Mouse (Mus musculus) left cerebral cortex, postnatal 14 days (tissue): ENCODE data around the gene Slc3a1. TPM values are rescaled to one million over a fixed set of nuclear protein-coding genes. Genes with fewer than 3 reads are reported as not detected.

Experiments used
- DNase-seq, 2 experiments: peaks; one replicate each; pipeline ENCODE4 v3.0.0; 2021 to 2022; ENCODE audit warnings: low spot score in 2 of 2, mixed read lengths in 1 of 2
- intact Hi-C: fragments of 180-260 bp; cut with DNase I; formaldehyde crosslinking; loops from one replicate; pipeline ENCODE4 v1.15.1; 2025
- long read RNA-seq, 2 experiments: library from polyadenylated mRNA; stranded (forward); transcript quantifications; one replicate each; pipeline ENCODE4 v2.0.0; 2021
- total RNA-seq, 2 experiments: library from RNA; stranded (reverse); gene quantifications; 2 replicates each; pipeline ENCODE4 v1.2.3; 2021

Slc3a1 gene
- total RNA-seq: under 1 TPM; 0.34 to 0.51 TPM
- long read RNA-seq, experiment 1: 0 reads
- long read RNA-seq, experiment 2: 0 reads

DNA sequence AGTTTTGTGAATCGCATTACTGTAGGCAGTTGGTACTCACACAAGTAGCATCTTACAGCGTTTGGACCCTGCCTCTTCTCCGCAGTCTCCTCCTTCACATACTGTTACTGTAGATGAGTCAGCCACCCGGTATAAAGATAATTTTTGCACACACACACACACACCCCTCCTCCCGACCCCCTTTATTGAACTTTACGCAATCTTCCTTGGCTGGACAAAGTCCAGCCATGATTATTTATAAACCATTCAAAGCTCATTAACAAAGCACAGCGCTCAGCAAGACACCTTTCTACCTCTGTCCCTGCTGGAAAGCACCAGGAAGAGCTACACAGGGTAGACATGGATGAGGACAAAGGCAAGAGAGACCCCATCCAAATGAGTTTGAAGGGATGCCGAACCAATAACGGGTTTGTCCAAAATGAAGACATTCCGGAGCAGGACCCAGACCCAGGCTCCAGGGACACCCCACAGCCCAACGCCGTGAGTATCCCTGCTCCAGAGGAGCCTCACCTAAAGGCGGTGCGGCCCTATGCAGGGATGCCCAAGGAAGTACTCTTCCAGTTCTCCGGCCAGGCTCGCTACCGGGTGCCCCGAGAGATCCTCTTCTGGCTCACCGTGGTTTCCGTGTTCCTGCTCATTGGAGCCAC, at the start of gene Slc3a1:
Gene Slc3a1, plus strand, starts transcription at position 284 of the 647 bp plus-strand sequence.
- intact Hi-C loops: loop anchor here (5.0 kb wide), 1 partner anchor 34 kb away; no protein-coding TSS in a partner anchor
- no peak for DNase-seq

DNA sequence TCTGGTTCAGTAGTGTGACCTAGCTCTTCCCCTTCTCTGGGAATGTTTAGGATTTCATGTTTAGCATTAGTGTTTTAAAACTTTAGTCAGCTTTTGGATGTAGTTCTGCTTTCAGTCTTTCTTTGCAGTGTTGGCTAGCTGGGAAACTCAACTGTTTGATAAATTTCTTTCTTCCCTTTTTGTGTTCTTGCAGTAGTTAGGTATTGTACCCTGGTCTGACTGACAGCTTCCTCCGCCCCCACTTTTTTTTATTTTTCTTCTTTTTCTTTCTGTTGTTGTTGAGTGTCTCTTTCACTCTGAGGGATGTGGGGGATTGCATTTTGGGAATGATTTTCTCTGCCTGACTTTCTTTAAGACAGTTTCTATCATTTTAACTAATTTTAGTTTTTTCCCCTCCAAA, 46.5 kb upstream of the Slc3a1 start:
- intact Hi-C loops: no loop called here
- no peak for DNase-seq

DNA sequence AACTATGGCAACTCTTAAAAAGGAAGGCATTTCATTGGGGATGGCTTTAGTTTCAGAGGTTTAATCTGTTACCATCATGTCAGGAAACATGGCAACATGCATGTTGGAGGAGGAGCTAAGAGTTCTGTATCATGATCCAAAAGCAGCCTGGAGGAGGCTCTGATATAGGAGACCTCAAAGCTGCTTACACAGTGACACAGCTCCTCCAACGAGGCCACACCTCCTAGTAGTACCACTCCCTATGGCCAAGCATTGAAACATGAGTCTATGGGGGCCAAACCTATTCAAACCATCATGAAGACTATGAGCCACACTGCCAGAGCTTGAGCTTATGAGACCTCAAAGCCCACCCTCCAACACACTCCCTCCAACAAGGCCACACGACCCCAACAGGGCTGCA, 45.4 kb upstream of the Slc3a1 start:
- no peak for DNase-seq
- intact Hi-C loops: no loop called here

DNA sequence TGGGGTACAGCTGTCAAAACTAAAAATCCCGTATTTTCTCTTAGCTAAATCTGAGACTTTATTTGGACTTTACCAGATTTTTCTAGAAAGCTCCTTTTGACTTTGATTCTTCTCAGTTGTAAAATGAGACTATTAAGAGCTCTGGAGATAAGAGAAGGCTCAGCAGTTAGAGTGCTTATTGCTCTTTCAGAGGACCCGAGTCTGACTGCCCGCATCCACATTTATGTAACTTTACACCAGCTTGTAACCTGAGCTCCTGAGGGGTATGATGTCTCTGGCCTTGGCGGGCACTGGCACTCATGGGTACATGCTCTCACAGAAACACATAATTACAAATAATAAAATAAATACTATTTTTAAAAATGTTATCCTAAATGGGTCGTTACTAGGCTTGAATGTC, 41.8 kb upstream of the Slc3a1 start:
- no peak for DNase-seq

DNA sequence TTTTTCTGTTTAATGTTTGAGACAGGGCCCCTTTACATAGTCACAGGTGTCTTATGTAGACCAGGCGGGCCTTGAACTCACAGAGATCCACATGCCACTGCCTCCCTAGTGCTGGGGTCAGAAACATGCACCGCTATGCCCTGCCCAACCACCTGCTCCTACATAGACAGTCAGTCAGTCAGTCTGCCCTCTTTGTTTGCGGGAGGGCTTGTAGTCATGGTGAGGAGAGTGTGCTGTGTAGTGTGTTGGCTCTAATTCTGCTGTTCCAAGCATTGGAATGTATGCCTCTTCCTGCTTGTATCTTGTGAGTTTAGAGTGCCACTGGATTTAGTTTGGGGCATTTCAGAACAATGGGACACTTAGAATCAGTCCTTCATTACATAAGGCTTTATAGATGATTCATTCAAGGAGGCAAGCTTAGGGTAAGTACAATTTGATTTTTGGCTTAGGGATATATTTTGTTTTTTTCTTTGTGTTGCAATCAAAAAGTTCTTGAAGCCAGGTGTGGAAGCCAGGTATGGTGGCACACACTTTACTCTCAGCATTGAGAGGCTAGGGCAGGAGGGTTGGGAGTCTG, 40.3 kb upstream of the Slc3a1 start:
- intact Hi-C loops: no loop called here
- DNase-seq: no peak

More for the DNA sequence above, 41.8 kb upstream of the Slc3a1 start:
- intact Hi-C loops: no loop called here

DNA sequence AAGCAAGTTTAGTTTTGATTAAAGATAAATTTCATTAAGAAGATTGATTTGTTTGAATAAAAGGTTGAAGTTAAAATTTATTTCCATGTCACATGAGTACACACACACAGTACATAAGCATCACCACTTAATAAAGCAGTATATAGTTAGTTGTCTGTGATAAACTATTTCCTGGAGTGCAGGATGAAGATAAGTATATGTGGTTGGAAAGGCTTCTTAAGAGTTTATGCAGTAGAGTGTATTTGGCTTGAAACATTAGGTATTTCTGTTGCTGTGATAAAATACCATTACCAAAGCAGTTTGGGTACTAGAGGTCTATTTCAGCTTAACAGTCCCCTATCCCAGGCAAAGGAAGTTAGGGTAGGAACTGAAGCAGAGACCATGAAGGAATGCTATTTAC, 39.7 kb upstream of the Slc3a1 start:
- DNase-seq: no peak
- intact Hi-C loops: no loop called here

DNA sequence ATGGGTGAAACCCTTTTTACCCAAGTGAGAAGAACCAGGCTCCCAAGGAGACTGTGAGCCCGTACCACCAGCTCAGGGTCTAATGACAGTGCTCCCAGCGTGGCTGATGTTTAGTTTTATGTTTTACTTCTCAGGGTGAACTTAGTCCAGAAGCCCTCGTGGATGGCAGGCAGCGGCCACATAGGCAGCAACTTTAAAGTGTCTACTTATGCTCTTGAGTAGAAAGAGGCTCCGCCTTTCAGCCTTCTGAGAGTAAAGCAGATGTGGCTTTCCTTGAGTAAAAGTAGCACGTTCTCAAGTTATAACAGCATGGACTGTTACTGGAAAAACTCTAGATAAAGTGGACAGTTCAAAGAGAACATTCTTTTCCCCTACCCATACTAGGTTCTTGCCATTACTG, 32.3 kb upstream of the Slc3a1 start:
- intact Hi-C loops: no loop called here
- DNase-seq: no peak

DNA sequence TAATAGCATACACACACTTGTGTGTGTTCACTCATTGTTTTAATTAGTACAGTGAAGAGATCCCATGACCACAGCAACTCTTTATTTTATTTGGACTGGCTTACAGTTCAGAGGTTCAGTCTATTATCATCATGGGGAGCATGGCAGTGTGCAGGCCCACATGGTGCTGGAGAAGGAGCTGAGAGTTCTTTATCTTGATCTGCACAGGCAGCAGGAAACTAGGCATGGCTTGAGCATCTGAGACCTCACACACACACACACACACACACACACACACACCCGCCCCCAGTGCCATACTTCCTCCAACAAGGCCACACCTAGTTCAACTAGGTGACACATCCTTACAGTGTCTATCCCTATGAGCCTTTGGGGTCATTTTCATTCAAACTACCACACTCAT, 30.5 kb upstream of the Slc3a1 start:
- DNase-seq: no peak
- intact Hi-C loops: no loop called here

DNA sequence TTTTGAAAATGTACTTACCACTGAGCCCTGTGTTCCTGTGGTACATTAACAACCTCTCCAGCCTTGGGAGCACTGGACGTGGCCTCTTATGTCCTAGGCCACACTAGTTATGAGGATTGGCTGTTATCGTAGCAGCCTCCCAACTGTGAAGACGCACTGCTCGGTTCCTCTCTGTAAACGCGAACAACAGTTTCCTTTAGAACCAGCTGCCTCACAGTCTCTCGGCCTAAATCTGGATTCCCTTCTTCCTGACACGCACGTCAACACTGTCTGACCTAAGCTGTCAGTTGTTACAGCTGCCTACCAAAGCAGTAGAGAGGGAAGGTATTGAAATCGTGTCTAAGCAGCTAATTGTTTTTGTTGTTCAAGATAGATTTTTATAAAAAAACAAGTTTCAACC, 28.5 kb upstream of the Slc3a1 start:
- intact Hi-C loops: no loop called here
- DNase-seq: no peak

DNA sequence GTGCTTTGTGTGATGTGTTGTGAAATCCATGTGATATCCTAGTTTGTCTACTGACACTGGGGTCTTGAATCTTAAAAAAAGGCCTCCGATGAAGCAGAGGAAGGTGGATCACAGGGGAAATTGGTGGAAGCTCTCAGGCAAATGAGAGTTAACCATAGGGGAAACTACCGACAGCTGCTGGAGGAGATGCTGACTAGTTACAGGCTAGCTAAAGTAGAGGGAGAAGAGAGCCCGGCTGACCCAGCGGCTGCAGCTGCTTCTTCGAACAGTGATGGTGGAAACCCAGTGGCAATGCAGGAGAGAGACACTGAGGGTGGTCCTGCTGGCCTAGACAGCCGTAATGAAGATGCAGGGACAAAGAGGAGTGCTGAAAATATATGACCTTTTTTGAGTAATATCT, 14.7 kb upstream of the Slc3a1 start:
- no peak for DNase-seq
- intact Hi-C loops: no loop called here

DNA sequence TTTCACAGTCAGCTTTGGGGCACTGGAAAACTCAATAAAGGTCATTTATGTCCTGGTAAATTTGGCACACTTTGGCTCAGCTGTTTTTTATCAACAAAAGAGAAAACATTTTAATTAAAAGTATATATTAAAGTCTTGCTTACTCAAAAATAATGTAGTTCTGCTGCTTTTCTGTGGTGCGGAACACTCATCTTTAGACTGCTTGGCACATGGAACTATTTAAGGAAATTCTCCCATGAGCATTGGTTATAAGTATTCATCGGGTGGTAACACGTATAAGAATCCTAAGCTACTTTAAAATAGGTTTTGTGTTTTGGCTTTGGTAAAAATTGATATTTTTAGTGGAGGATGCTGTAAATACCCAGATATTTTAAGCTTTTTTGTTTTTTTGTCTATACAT, 13.5 kb upstream of the Slc3a1 start:
- DNase-seq: no peak
- intact Hi-C loops: no loop called here

DNA sequence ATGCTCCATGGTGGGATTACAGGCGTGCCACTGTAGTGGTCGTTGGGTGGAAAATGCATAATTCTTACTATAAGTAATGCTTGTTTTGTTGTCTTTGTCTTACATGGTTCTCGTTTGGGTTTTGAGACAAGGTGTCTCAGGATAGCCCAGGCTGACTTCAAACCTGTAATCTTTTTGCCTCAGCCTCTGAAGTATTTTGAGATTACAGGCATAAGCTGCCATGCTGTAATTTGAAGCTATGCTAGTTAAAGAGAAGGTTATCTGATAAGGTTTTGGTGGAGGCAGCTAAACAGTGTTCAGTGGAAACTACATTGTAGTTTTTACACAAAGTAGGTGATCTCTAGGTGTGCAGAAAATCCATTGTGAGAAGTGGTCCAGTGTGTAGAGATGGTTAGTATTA, 9.8 kb upstream of the Slc3a1 start:
- intact Hi-C loops: no loop called here
- DNase-seq: no peak

DNA sequence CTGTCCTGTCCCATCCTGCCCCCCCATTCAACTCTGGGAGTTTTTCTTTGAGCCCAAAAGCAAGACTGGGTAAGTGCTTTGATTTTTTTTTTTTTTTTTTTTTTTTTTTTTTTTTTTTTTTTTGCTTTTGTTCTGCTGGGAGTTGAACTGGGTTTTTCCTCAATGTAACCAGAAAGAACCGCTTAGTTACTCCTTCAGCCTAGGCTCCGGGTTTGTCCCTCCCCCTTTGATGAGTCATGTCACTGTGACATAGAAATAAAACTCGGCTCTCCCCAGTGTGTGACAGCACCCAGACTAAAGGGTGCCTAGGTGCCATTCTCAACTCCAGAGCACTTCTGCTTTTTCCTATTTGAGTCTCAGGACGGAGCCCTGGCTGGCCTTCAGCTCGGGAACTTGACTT, 9.4 kb upstream of the Slc3a1 start:
- DNase-seq: no peak
- intact Hi-C loops: no loop called here

DNA sequence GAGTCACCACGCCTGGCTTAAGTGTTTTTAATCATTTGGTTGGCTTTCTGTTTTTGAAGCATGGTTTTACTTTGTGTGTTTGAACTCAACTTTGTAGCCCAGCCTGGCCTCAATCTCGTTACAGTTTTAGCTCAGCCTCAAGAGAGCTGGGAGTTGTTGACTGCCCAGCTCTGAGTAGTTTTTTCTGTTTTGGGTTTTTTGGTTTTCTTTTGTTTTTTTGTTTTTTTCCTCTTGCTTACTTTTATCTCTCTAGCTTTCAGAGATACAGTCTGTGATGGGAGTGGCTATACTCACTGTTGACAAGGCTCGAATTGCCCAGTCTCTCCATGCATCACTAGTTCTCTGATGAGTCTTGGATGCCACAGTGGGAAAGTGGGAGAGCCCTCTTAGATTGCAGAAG, 7.8 kb upstream of the Slc3a1 start:
- intact Hi-C loops: loop anchor here (5.0 kb wide), 1 partner anchor 143 kb away; no protein-coding TSS in a partner anchor
- DNase-seq: no peak

DNA sequence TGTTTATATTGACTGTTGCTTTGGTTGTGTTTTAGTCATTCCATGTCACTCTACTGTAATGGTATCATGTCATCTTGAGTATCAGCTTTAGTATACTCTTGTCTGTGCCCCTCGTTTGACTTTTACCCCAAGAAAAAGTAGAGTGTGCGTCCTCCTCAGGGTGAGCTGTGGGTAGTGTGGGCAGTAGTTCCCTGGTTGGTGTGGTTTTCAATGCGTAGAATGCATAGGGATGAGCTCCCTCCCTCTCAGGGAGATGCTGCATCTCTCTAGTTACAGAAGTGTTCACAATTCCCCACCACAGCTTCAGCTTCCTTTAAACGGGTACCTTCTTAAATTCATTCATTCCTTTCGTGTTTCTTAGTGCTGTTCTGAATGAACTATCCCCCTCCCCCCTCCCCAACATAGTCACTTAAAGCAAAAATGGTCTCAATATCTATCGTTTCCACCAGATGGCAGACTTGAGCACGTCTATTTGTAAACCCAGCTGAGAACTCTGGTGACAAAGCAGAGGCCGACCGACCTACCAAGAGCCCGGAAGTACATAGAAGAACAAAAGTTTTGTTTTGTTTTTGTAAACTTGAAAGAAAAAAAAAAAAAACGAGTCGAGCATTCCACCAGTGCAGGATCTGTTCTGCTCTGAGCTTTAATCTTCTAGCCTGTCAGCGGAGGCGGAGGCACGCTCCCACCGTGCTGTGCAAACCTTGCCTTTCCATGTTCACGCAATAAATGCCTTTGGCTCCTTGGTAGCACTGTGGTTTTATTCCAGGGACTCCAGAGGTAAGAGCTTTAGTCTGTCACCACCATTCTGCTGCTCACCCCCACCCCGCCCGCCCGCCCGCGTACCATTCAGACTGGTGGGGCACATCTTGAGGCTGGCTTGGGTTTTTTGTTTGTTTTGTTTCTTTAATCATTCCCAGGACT, 4.7 kb upstream of the Slc3a1 start:
- intact Hi-C loops: loop anchor here (5.0 kb wide), 1 partner anchor 146 kb away; no protein-coding TSS in a partner anchor
- DNase-seq: peak; percentile 77 to 83

DNA sequence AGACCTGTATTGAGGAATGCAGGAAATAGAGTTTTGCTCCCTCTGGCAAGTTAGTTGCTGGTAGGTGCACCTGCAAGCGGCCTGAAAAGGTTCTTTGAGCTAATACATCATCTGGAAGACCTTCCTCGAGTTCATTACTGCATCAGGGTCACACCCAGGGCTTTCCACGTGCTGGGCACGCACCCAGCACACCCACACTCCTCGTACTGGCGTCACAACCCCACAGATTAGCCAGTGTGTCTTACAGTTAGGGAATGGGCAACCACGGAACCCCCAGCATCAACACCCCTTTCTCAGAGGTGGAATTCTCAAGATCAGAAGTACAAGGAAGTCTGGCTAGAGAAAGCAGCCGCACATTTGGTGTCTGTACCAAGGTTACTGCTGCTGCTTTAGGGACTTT, 3.9 kb upstream of the Slc3a1 start:
- intact Hi-C loops: loop anchor here (5.0 kb wide), 1 partner anchor 147 kb away; no protein-coding TSS in a partner anchor
- DNase-seq: no peak

DNA sequence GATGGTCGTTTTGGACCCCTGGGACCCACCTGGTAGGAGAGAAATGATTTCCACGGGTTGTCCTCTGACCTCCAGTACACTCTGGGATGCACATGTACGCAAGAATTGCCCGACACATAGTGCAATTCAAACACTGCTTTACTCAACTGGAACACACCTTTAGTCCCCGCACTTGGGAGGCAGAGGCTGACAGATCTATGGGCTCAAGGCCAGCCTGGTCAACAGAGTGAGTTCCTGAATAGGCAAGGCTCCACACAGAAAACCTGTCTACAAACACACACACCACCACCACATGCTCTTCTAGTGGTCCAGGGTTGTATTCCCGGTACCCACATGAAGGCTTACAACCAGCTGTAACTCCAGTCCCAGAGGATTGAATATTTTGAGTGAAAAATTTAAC, 3.0 kb upstream of the Slc3a1 start:
- no peak for DNase-seq
- intact Hi-C loops: loop anchor here (5.0 kb wide), 1 partner anchor 37 kb away; no protein-coding TSS in a partner anchor

DNA sequence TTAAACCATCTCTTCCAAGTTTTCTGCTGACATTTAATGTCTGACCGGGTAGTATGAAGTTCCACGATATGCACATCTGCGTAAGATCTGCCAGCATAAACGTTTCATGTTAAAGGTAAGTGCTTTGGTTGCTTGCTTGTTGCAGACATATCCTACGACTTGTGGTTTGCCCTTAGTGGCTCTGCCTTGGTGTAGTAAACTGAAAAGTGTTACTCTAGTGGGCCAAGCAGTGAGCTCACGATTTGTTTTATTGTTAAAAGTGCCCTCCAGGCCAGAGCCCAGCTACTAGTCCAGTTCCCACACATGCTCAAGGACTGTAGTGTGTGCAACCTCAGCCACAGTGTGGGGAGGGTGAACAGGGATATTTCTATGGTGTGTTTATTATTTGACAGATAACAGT, 1.7 kb upstream of the Slc3a1 start:
- intact Hi-C loops: loop anchor here (5.0 kb wide), 1 partner anchor 36 kb away; no protein-coding TSS in a partner anchor
- no peak for DNase-seq

DNA sequence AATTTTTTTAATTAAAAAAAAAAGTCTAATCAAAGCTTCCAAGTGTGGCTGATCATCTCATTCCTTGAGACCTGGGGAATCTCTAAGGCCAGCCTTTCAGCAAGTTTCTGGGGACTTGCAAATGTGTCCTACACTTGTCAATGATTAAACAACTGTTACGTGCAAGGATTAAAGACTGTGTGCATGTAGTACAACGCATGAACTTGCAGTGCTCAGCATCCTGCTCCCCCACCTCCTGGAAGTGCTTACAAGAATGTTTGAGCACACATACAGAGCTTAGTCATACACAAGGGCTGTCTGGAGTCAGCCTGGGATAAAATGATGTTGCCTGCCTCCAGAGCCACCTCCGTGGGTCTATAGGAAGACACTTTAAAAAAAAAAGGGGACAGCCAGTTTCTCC, 929 bp upstream of the Slc3a1 start:
- intact Hi-C loops: loop anchor here (5.0 kb wide), 1 partner anchor 35 kb away; no protein-coding TSS in a partner anchor
- no peak for DNase-seq

DNA sequence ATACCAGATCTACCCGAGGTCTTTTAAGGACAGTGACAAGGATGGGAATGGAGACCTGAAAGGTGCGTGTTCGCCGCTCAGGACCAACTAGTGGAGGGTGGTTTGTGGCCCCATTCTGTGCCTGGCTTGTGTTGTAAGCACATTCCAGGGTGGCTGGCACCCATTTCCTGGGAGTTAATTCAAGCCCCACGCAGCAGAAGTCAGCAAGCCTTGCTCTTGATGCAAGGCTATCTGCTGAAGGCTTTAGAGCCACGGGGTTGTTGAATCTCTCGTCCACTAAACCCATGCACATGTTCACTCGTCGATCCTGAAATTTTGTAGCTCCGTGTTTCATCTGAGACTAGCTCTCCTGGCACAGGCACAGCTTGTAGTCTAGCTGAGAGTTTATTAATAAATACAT, 621 bp downstream of the Slc3a1 start:
- intact Hi-C loops: loop anchor here (5.0 kb wide), 1 partner anchor 34 kb away; no protein-coding TSS in a partner anchor
- DNase-seq: no peak
